Mouse (Mus musculus): ENCODE data around the gene Dock9. TPM values are rescaled to one million over a fixed set of nuclear protein-coding genes. Genes with fewer than 3 reads are reported as not detected.

The Dock9 gene
- polyA plus RNA-seq, 1 experiment from 2014 or later: 9.7 TPM

GRCm38 (mm10) chr14:121593313-121593929, 204.2 kb downstream of the Dock9 start:
- H3K4me2 ChIP-seq: no peak overlapping the region
- no peak overlapping the region for H3K4me3 ChIP-seq (replicated peaks)
- H3K36me3 ChIP-seq: no peaks in the 10 kb centered on the region
- no peaks in the 10 kb centered on the region for H3K27me3 ChIP-seq (replicated peaks)
- H3K9ac ChIP-seq (replicated peaks): no peak overlapping the region
- no peak overlapping the region for H3K27ac ChIP-seq (replicated peaks)
- peaks cover 5% of the 10 kb centered on the region for H3K4me1 ChIP-seq
- 75% methylated on average over 10 of the region's 10 CpGs for WGBS
- no peaks in the 10 kb centered on the region for H3K9me3 ChIP-seq (replicated peaks)
- no peak for ATAC-seq (ENCODE audit: low FRiP score)

GRCm38 (mm10) chr14:121592890-121593289, 204.7 kb downstream of the Dock9 start:
- H3K9me3 ChIP-seq (replicated peaks): no peaks in the 10 kb centered on the region
- H3K36me3 ChIP-seq: no peaks in the 10 kb centered on the region
- H3K9ac ChIP-seq (replicated peaks): no peak overlapping the region
- no peak overlapping the region for H3K4me2 ChIP-seq
- 57% methylated on average over 3 of the region's 3 CpGs for WGBS
- no peaks in the 10 kb centered on the region for H3K27me3 ChIP-seq (replicated peaks)
- no peak overlapping the region for H3K27ac ChIP-seq (replicated peaks)
- no peak overlapping the region for H3K4me3 ChIP-seq (replicated peaks)
- no peak for ATAC-seq (ENCODE audit: low FRiP score)
- peaks cover 5% of the 10 kb centered on the region for H3K4me1 ChIP-seq

- no peak overlapping the region for H3K4me2 ChIP-seq
- H3K9me3 ChIP-seq (replicated peaks): no peaks in the 10 kb centered on the region
- H3K9ac ChIP-seq (replicated peaks): no peak overlapping the region
- WGBS: 64% methylated on average over 9 of the region's 9 CpGs
- H3K27ac ChIP-seq (replicated peaks): no peak overlapping the region
- peaks cover 5% of the 10 kb centered on the region for H3K4me1 ChIP-seq
- H3K36me3 ChIP-seq: no peaks in the 10 kb centered on the region
- no peaks in the 10 kb centered on the region for H3K27me3 ChIP-seq (replicated peaks)
- H3K4me3 ChIP-seq (replicated peaks): no peak overlapping the region
- no peak for ATAC-seq (ENCODE audit: low FRiP score)
Observed at GRCm38 (mm10) chr14:121592356-121592755, 205.3 kb downstream of the Dock9 start.

- H3K9me3 ChIP-seq (replicated peaks): no peaks in the 10 kb centered on the region
- H3K27ac ChIP-seq (replicated peaks): no peak overlapping the region
- H3K4me2 ChIP-seq: no peak overlapping the region
- no peaks in the 10 kb centered on the region for H3K27me3 ChIP-seq (replicated peaks)
- no peaks in the 10 kb centered on the region for H3K36me3 ChIP-seq
- no peak overlapping the region for H3K9ac ChIP-seq (replicated peaks)
- WGBS: 36% methylated on average over 10 of the region's 10 CpGs
- peaks cover 15% of the 10 kb centered on the region for H3K4me1 ChIP-seq
- peak; percentile 45; the same call in 1 of the 2 replicates for ATAC-seq (ENCODE audit: low FRiP score)
- no peak overlapping the region for H3K4me3 ChIP-seq (replicated peaks)
Observed at GRCm38 (mm10) chr14:121589097-121589725, 208.4 kb downstream of the Dock9 start.

- H3K4me3 ChIP-seq (replicated peaks): no peak overlapping the region
- no peak overlapping the region for H3K9ac ChIP-seq (replicated peaks)
- H3K27ac ChIP-seq (replicated peaks): no peak overlapping the region
- no peak for ATAC-seq (ENCODE audit: low FRiP score)
- no peaks in the 10 kb centered on the region for H3K9me3 ChIP-seq (replicated peaks)
- 80% methylated on average over 4 of the region's 4 CpGs for WGBS
- H3K4me2 ChIP-seq: no peak overlapping the region
- no peaks in the 10 kb centered on the region for H3K36me3 ChIP-seq
- no peaks in the 10 kb centered on the region for H3K27me3 ChIP-seq (replicated peaks)
- peaks cover 15% of the 10 kb centered on the region for H3K4me1 ChIP-seq
Observed at GRCm38 (mm10) chr14:121588451-121588850, 209.2 kb downstream of the Dock9 start.

GRCm38 (mm10) chr14:121585906-121586765, 211.5 kb downstream of the Dock9 start:
- Histone ChIP-seq H3K27ac (replicated peaks) (no peak overlapping the region), H3K4me3 (replicated peaks) (no peak overlapping the region), H3K36me3 (peaks cover 5% of the 10 kb centered on the region; the same call in 1 of the 2 replicates), H3K9ac (replicated peaks) (no peak overlapping the region), H3K9me3 (replicated peaks) (no peaks in the 10 kb centered on the region), H3K4me2 (peak overlapping the region; percentile 11; the same call in 1 of the 2 replicates), H3K4me1 (peaks cover 15% of the 10 kb centered on the region), H3K27me3 (replicated peaks) (no peaks in the 10 kb centered on the region)
- ATAC-seq (ENCODE audit: low FRiP score): peak; percentile 40; the same call in 1 of the 2 replicates
- 36% methylated on average over 21 of the region's 21 CpGs for WGBS

- no peak for ATAC-seq (ENCODE audit: low FRiP score)
- H3K4me1 ChIP-seq: no peaks in the 10 kb centered on the region
- WGBS: 42% methylated on average over 3 of the region's 3 CpGs
Observed at GRCm38 (mm10) chr14:121579055-121579454, 218.6 kb downstream of the Dock9 start.

GRCm38 (mm10) chr14:121573391-121573790, 224.2 kb downstream of the Dock9 start:
- Histone ChIP-seq H3K27me3 (replicated peaks) (no peaks in the 10 kb centered on the region), H3K4me2 (no peak overlapping the region), H3K9ac (replicated peaks) (no peak overlapping the region), H3K4me1 (no peaks in the 10 kb centered on the region), H3K4me3 (replicated peaks) (no peak overlapping the region), H3K27ac (replicated peaks) (no peak overlapping the region), H3K9me3 (replicated peaks) (no peaks in the 10 kb centered on the region), H3K36me3 (0 out of 2 replicates have a peak, but pooled peaks cover 9% of the 10 kb centered on the region)
- WGBS: 91% methylated on average over 5 of the region's 5 CpGs
- ATAC-seq (ENCODE audit: low FRiP score): no peak

More at GRCm38 (mm10) chr14:121579055-121579454, 218.6 kb downstream of the Dock9 start:
- no peaks in the 10 kb centered on the region for H3K9me3 ChIP-seq (replicated peaks)
- H3K9ac ChIP-seq (replicated peaks): no peak overlapping the region
- H3K27ac ChIP-seq (replicated peaks): no peak overlapping the region
- no peaks in the 10 kb centered on the region for H3K27me3 ChIP-seq (replicated peaks)
- peaks cover 29% of the 10 kb centered on the region for H3K36me3 ChIP-seq
- no peak overlapping the region for H3K4me2 ChIP-seq
- H3K4me3 ChIP-seq (replicated peaks): no peak overlapping the region

GRCm38 (mm10) chr14:121566794-121567201, 230.8 kb downstream of the Dock9 start:
- H3K9me3 ChIP-seq (replicated peaks): no peaks in the 10 kb centered on the region
- ATAC-seq (ENCODE audit: low FRiP score): peak; percentile 23; the same call in 1 of the 2 replicates
- no peak overlapping the region for H3K27ac ChIP-seq (replicated peaks)
- 14% methylated on average over 9 of the region's 9 CpGs for WGBS
- no peaks in the 10 kb centered on the region for H3K27me3 ChIP-seq (replicated peaks)
- peaks cover 2% of the 10 kb centered on the region; the same call in 1 of the 2 replicates for H3K36me3 ChIP-seq
- H3K9ac ChIP-seq (replicated peaks): no peak overlapping the region
- H3K4me2 ChIP-seq: no peak overlapping the region; the same call in 1 of the 2 replicates
- H3K4me1 ChIP-seq: peaks cover 34% of the 10 kb centered on the region
- H3K4me3 ChIP-seq (replicated peaks): no peak overlapping the region

- 51% methylated on average over 6 of the region's 6 CpGs for WGBS
- peaks cover 34% of the 10 kb centered on the region for H3K4me1 ChIP-seq
- peaks cover 5% of the 10 kb centered on the region; the same call in 1 of the 2 replicates for H3K36me3 ChIP-seq
- H3K27ac ChIP-seq (replicated peaks): no peak overlapping the region
- no peak overlapping the region for H3K4me3 ChIP-seq (replicated peaks)
- H3K9me3 ChIP-seq (replicated peaks): no peaks in the 10 kb centered on the region
- no peak for ATAC-seq (ENCODE audit: low FRiP score)
- H3K4me2 ChIP-seq: no peak overlapping the region
- no peaks in the 10 kb centered on the region for H3K27me3 ChIP-seq (replicated peaks)
- H3K9ac ChIP-seq (replicated peaks): no peak overlapping the region
Observed at GRCm38 (mm10) chr14:121565930-121566329, 231.7 kb downstream of the Dock9 start.

- H3K36me3 ChIP-seq: peaks cover 5% of the 10 kb centered on the region; the same call in 1 of the 2 replicates
- H3K4me1 ChIP-seq: peaks cover 34% of the 10 kb centered on the region
- no peaks in the 10 kb centered on the region for H3K27me3 ChIP-seq (replicated peaks)
- no peak overlapping the region for H3K4me2 ChIP-seq
- no peak overlapping the region for H3K9ac ChIP-seq (replicated peaks)
- H3K27ac ChIP-seq (replicated peaks): no peak overlapping the region
- ATAC-seq (ENCODE audit: low FRiP score): no peak
- 23% methylated on average over 7 of the region's 7 CpGs for WGBS
- no peaks in the 10 kb centered on the region for H3K9me3 ChIP-seq (replicated peaks)
- no peak overlapping the region for H3K4me3 ChIP-seq (replicated peaks)
Observed at GRCm38 (mm10) chr14:121564656-121565055, 233.0 kb downstream of the Dock9 start.
